Mouse (Mus musculus) erythroblast, embryonic 14.5 days (primary cell): Measurements from ENCODE around the gene Macrod2. TPM values are rescaled to one million over a fixed set of nuclear protein-coding genes. Genes with fewer than 3 reads are reported as not detected.

Experiments
- H3K27me3 ChIP-seq: 2 replicates; pipeline ENCODE4 v1.6.1; 2012; ENCODE audit warnings: inconsistent platforms; ENCODE audit not compliant: control insufficient read depth
- H3K36me3 ChIP-seq: 2 replicates; pipeline ENCODE4 v1.6.1; 2012; ENCODE audit warnings: mild to moderate bottlenecking, inconsistent platforms; ENCODE audit not compliant: control insufficient read depth
- H3K4me1 ChIP-seq: 2 replicates; pipeline ENCODE4 v1.6.1; 2012; ENCODE audit warnings: inconsistent platforms; ENCODE audit not compliant: control insufficient read depth
- H3K4me3 ChIP-seq: replicated peaks from 2 replicates; pipeline ENCODE3; 2012; ENCODE audit warnings: moderate library complexity, mild to moderate bottlenecking, inconsistent platforms
- H3K9me3 ChIP-seq: 2 replicates; pipeline ENCODE4 v1.6.1; 2012; ENCODE audit warnings: low read length, inconsistent platforms, mixed read lengths; ENCODE audit not compliant: control insufficient read depth
- GATA1 ChIP-seq: IDR thresholded peaks from 2 replicates; pipeline ENCODE4 v1.6.1; 2012; ENCODE audit warnings: low read length, inconsistent platforms, mixed read lengths
- TAL1 ChIP-seq: IDR thresholded peaks from 3 replicates; pipeline ENCODE4 v1.6.1; 2012; ENCODE audit warnings: low read length, inconsistent platforms, mixed read lengths
- polyA plus RNA-seq: library from polyadenylated mRNA; stranded (reverse); fragments of >175 nt; gene quantifications from 2 replicates; pipeline ENCODE4 v1.2.3, GENCODE M21; 2012

Macrod2 gene
- polyA plus RNA-seq, 1 experiment: 0.81 TPM

DNA sequence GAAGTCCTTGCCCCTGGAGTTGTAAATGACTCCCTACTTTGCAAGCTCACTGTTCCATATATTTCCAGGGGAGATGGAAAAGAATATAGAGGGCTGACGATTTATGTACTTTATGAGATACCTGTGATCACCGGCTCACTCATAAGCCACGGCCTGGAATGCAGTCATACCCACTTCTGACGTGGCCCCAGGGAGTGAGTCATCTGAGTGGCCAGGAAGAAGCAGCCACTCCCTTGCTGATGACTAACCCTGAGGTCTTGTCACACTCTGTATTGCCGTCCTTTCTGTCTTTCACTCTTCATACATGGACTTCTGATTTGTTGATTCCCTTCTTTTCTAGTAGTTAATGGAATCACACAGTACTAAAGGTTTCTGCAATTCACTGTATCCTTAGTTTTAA is 395.3 kb downstream of the Macrod2 start:
- TF ChIP-seq TAL1 (no peak), GATA1 (no peak)
- Histone ChIP-seq H3K9me3 (no peaks in the 10 kb centered on the region), H3K36me3 (no peaks in the 10 kb centered on the region), H3K4me3 (no peak overlapping the region), H3K4me1 (no peaks in the 10 kb centered on the region), H3K27me3 (no peaks in the 10 kb centered on the region)

DNA sequence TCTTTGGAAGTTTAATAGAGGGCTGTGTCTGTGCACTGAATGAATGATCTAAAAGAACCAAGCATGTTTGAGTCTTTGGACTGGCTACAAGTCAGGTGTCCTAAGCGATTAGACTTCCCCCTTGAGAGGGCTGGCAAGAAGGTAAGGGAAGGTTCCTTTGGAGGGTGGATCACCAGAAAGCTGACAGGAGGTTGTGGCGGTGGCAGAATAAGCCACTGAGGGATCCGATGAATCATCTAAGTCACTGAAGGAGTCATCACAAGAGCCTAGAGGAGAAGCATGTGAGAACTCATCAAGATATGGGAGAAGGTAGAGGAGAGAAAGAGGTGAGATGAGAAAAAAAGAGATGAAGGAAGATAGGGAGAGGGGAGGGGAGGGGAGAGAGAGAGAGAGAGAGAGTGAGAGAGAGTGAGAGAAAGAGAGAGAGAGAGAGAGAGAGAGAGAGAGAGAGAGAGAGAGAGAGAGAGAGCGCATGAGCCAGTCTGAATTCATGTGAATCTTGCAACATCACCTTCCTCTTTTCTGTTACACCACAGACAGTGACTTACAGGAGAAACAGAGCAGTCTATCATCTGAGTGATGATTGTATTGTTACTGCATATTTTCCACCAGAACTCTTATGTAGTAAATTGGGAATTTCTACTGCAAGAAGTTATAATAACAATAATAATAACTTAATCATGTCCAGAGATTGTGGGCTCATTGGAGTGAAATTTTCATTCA is 398.9 kb downstream of the Macrod2 start:
- Histone ChIP-seq H3K4me3 (no peak overlapping the region), H3K36me3 (no peaks in the 10 kb centered on the region), H3K27me3 (no peaks in the 10 kb centered on the region), H3K4me1 (no peaks in the 10 kb centered on the region), H3K9me3 (no peaks in the 10 kb centered on the region)
- no peak for TF ChIP-seq TAL1
- no peak for TF ChIP-seq GATA1

DNA sequence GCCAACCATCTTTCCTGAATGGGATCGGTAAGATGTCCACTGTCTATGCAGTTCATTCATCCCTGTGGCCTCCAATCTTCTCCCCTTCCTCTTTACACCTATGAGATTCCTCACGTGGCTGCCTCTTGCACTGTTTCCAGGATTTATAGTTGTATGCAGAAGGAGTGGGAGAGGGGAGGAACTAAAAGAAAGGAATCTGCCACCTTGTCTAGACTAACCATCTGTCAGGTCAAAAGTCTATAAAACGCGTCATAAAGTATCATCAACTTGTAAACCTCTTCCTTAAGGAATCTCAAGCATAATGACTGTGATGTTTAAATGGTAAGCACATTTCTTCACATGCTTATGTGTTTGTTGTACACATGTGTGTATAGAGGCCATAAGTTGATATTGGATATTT is 416.6 kb downstream of the Macrod2 start:
- H3K36me3 ChIP-seq: no peaks in the 10 kb centered on the region
- no peak for TF ChIP-seq GATA1
- no peak for TF ChIP-seq TAL1
- H3K27me3 ChIP-seq: no peaks in the 10 kb centered on the region
- H3K4me1 ChIP-seq: no peaks in the 10 kb centered on the region
- H3K4me3 ChIP-seq: no peak overlapping the region
- H3K9me3 ChIP-seq: no peaks in the 10 kb centered on the region

DNA sequence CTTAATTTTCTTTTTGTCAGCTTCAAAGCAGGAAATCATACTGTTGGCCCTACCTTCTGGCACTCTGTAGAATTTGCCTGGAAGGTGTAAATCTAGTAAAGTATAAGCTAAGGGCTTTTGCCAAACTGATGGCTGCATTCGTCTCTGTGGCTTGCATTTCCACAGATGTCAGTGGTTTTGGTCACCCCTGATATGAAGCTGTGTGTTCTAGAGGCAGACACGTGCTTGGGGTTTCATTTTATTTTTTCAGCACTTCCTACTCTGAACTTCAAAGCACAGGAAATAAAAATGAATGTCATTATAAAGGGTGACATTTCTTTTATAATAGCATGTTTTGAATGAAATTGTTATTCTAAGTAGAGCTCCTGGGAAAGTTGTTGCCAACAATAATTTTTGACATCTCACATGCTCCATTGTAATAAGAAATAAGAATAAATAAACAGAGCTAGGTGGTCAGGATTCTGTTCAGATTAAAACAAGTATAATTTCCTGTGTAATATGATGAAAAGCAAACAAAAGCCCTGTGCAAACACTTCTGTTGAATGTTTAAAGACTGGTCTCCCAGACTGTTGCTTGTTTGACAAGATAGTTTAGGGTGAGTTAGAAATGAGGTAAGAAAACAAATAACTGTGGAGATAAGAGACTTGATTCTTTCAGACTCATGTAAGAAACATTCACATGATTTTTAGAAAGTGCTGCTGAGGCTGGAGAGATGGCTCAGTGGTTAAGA is 424.4 kb downstream of the Macrod2 start:
- TF ChIP-seq TAL1 (no peak), GATA1 (no peak)
- no peaks in the 10 kb centered on the region for H3K4me1 ChIP-seq

DNA sequence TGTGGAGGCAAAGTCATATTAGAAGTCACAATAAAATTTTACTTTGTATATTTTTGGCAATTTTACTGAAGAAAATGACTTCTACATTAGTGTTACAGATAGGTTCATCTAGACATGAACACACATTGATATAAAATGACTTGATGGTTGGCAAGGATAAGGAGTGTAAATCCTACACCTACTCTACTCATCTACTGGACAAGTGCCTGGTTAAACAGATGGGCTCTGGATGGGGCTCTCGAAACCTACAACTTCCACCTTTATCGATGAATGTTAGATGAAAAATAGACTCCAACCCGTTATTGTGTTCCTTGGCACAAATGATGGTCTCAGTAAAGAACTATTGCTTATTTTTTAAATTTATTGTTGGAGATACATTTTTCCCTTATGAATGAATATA is 427.3 kb downstream of the Macrod2 start:
- no peaks in the 10 kb centered on the region for H3K4me1 ChIP-seq
- no peak for TF ChIP-seq GATA1

More for the DNA sequence above, 424.4 kb downstream of the Macrod2 start:
- Histone ChIP-seq H3K4me3 (no peak overlapping the region), H3K36me3 (no peaks in the 10 kb centered on the region), H3K27me3 (no peaks in the 10 kb centered on the region), H3K9me3 (no peaks in the 10 kb centered on the region)

DNA sequence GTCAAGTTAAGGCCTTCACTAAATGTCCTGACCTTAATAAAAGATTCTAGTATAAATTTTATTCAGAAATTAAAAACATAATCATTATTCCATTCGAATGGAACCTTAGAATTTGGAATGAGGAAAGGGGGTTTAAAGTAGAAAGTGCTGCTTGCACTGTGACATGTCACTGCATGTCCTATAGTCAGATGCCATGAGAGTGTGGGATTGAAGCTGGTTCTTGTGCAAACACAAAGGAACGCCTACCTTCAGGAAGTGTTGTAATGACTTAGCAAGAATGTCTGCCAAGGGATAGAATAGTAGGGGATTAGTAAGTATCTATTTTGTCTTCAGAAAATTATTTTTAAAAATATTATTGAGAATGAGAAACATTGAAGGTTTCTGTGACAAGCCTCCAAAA is 431.1 kb downstream of the Macrod2 start:
- no peaks in the 10 kb centered on the region for H3K27me3 ChIP-seq
- no peaks in the 10 kb centered on the region for H3K9me3 ChIP-seq

More for the DNA sequence above, 427.3 kb downstream of the Macrod2 start:
- Histone ChIP-seq H3K4me3 (no peak overlapping the region), H3K36me3 (no peaks in the 10 kb centered on the region), H3K9me3 (no peaks in the 10 kb centered on the region), H3K27me3 (no peaks in the 10 kb centered on the region)

DNA sequence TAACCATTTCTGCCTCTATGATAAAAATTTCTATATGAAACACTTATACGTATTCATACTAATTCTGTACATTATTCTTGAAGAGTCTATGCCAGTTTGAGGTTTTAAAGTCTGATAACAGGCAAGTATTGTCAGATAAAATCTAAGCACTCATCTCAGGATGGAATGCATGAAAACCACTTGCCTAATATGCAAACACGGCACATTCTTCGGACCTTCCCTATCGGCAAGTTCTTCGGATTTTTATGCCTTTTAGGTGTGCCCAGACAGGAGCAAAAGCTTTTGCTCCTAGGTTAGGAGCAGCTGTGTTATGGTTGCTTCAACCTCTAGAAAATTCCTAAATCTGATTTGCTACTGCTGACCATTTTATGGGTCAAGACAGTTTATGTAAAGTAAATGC is 433.8 kb downstream of the Macrod2 start:
- Histone ChIP-seq H3K4me1 (no peaks in the 10 kb centered on the region), H3K27me3 (no peaks in the 10 kb centered on the region), H3K36me3 (no peaks in the 10 kb centered on the region), H3K4me3 (no peak overlapping the region), H3K9me3 (no peaks in the 10 kb centered on the region)
- no peak for TF ChIP-seq TAL1
- no peak for TF ChIP-seq GATA1

More for the DNA sequence above, 431.1 kb downstream of the Macrod2 start:
- Histone ChIP-seq H3K4me3 (no peak overlapping the region), H3K4me1 (no peaks in the 10 kb centered on the region), H3K36me3 (no peaks in the 10 kb centered on the region)
- no peak for TF ChIP-seq TAL1
- TF ChIP-seq GATA1: no peak

DNA sequence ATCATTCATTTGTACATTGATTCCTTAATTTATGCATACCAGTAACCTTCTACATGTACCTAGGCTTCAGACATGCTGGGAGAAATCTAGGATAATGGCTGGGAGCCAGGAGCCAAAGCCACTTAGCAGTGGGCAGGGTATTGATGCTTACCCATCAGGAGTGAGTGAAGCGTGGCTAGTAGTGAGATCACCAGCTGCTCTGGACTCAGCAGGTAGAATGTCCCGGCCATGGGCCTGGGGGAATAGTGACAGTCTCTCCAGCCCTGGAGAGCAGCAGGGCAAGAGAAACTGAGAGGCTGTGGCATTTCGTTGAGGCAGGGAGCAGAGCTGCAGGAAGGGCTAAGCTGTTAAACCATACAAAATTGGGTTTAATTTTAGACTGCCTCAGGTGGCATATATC is 435.0 kb downstream of the Macrod2 start:
- TF ChIP-seq GATA1 (no peak), TAL1 (no peak)
- no peak overlapping the region for H3K4me3 ChIP-seq

DNA sequence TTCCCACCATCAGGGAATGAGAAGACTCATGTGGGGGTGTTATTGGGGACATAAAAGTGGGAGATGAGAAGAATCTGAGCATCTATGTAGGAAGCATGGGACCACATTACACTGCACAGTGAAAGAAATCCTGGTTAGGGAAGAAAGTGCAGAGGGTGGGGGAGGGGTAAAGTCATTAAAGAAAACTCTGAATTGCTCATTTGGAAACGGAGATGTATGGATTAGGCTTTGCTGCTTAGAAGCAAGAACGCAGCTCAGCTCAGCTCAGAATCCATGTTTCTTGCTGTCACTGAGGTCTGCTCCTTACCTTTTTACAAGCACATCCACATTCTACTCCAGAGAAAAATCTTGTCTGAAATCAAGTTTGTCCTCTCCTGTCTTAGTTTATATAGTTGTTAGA is 444.3 kb downstream of the Macrod2 start:
- Histone ChIP-seq H3K4me1 (no peaks in the 10 kb centered on the region), H3K4me3 (no peak overlapping the region)
- no peak for TF ChIP-seq GATA1
- TF ChIP-seq TAL1: no peak

More for the DNA sequence above, 435.0 kb downstream of the Macrod2 start:
- Histone ChIP-seq H3K36me3 (no peaks in the 10 kb centered on the region), H3K9me3 (no peaks in the 10 kb centered on the region), H3K4me1 (no peaks in the 10 kb centered on the region), H3K27me3 (no peaks in the 10 kb centered on the region)

More for the DNA sequence above, 444.3 kb downstream of the Macrod2 start:
- Histone ChIP-seq H3K27me3 (no peaks in the 10 kb centered on the region), H3K9me3 (no peaks in the 10 kb centered on the region), H3K36me3 (no peaks in the 10 kb centered on the region)
